Mouse (Mus musculus): ENCODE measurements around the gene Acsf3. TPM values are rescaled to one million over a fixed set of nuclear protein-coding genes. Genes with fewer than 3 reads are reported as not detected.

Gene Acsf3
- polyA plus RNA-seq, 1 experiment from 2014 or later = 17.8 TPM

GRCm38 (mm10) chr8:122849152-122849910 is 74.0 kb downstream of the Acsf3 start:
- DNase-seq (ENCODE audit: low spot score) = no peak
- 61% methylated on average over 7 of the region's 11 CpGs for WGBS
- Histone ChIP-seq H3K4me1 (peaks cover 51% of the 10 kb centered on the region), H3K27me3 (ENCODE audit: low read depth, poor library complexity, severe bottlenecking) (peaks cover 31% of the 10 kb centered on the region), H3K27ac (replicated peaks) (no peak overlapping the region), H3K9me3 (replicated peaks) (no peaks in the 10 kb centered on the region), H3K36me3 (no peaks in the 10 kb centered on the region), H3K4me3 (no peak overlapping the region)

- Histone ChIP-seq H3K9me3 (replicated peaks) (no peaks in the 10 kb centered on the region), H3K27me3 (ENCODE audit: low read depth, poor library complexity, severe bottlenecking) (peaks cover 31% of the 10 kb centered on the region), H3K4me1 (peaks cover 53% of the 10 kb centered on the region), H3K36me3 (no peaks in the 10 kb centered on the region), H3K4me3 (no peak overlapping the region), H3K27ac (replicated peaks) (0 out of 2 replicates have a peak overlapping the region, but pooled peaks have one; percentile 7)
- DNase-seq (ENCODE audit: low spot score) = no peak
- 67% methylated on average over 3 of the region's 3 CpGs for WGBS
Measured at GRCm38 (mm10) chr8:122850641-122851240, 75.5 kb downstream of the Acsf3 start.

GRCm38 (mm10) chr8:122851692-122852545 is 76.6 kb downstream of the Acsf3 start:
- 85% methylated on average over 12 of the region's 12 CpGs for WGBS
- Histone ChIP-seq H3K9me3 (replicated peaks) (no peaks in the 10 kb centered on the region), H3K4me3 (no peak overlapping the region), H3K27me3 (ENCODE audit: low read depth, poor library complexity, severe bottlenecking) (peaks cover 31% of the 10 kb centered on the region), H3K36me3 (no peaks in the 10 kb centered on the region), H3K27ac (replicated peaks) (no peak overlapping the region; the same call in 1 of the 2 replicates), H3K4me1 (peaks cover 52% of the 10 kb centered on the region)
- DNase-seq (ENCODE audit: low spot score) = no peak

GRCm38 (mm10) chr8:122852546-122852905 is 77.2 kb downstream of the Acsf3 start:
- 77% methylated on average over 1 of the region's 1 CpGs for WGBS
- Histone ChIP-seq H3K4me1 (peaks cover 52% of the 10 kb centered on the region), H3K4me3 (no peak overlapping the region), H3K9me3 (replicated peaks) (no peaks in the 10 kb centered on the region), H3K36me3 (no peaks in the 10 kb centered on the region), H3K27ac (replicated peaks) (no peak overlapping the region; the same call in 1 of the 2 replicates), H3K27me3 (ENCODE audit: low read depth, poor library complexity, severe bottlenecking) (peaks cover 31% of the 10 kb centered on the region)
- no peak for DNase-seq (ENCODE audit: low spot score)

- Histone ChIP-seq H3K4me3 (0 out of 2 replicates have a peak overlapping the region, but pooled peaks have one; percentile 23), H3K36me3 (no peaks in the 10 kb centered on the region), H3K27me3 (ENCODE audit: low read depth, poor library complexity, severe bottlenecking) (peaks cover 31% of the 10 kb centered on the region), H3K4me1 (peaks cover 46% of the 10 kb centered on the region), H3K27ac (replicated peaks) (peak overlapping the region; percentile 70), H3K9me3 (replicated peaks) (no peaks in the 10 kb centered on the region)
- WGBS = 18% methylated on average over 11 of the region's 11 CpGs
- peak; percentile 69 for DNase-seq (ENCODE audit: low spot score)
Measured at GRCm38 (mm10) chr8:122853340-122853771, 78.1 kb downstream of the Acsf3 start.

GRCm38 (mm10) chr8:122854388-122854787 is 79.1 kb downstream of the Acsf3 start:
- Histone ChIP-seq H3K4me1 (peaks cover 37% of the 10 kb centered on the region), H3K27ac (replicated peaks) (peak overlapping the region; percentile 70; the same call in 1 of the 2 replicates), H3K4me3 (no peak overlapping the region), H3K27me3 (ENCODE audit: low read depth, poor library complexity, severe bottlenecking) (peaks cover 20% of the 10 kb centered on the region), H3K36me3 (no peaks in the 10 kb centered on the region), H3K9me3 (replicated peaks) (no peaks in the 10 kb centered on the region)
- 80% methylated on average over 7 of the region's 7 CpGs for WGBS
- no peak for DNase-seq (ENCODE audit: low spot score)

GRCm38 (mm10) chr8:122855123-122855522 is 79.8 kb downstream of the Acsf3 start:
- no peak overlapping the region for H3K27ac ChIP-seq (replicated peaks)

GRCm38 (mm10) chr8:122856288-122856687 is 81.0 kb downstream of the Acsf3 start:
- no peak overlapping the region for H3K4me3 ChIP-seq
- H3K27ac ChIP-seq (replicated peaks) = no peak overlapping the region
- peaks cover 8% of the 10 kb centered on the region for H3K27me3 ChIP-seq (ENCODE audit: low read depth, poor library complexity, severe bottlenecking)
- H3K36me3 ChIP-seq = no peaks in the 10 kb centered on the region
- WGBS = 85% methylated on average over 8 of the region's 8 CpGs
- peaks cover 26% of the 10 kb centered on the region for H3K4me1 ChIP-seq
- DNase-seq (ENCODE audit: low spot score) = no peak
- no peaks in the 10 kb centered on the region for H3K9me3 ChIP-seq (replicated peaks)

More at GRCm38 (mm10) chr8:122855123-122855522, 79.8 kb downstream of the Acsf3 start:
- Histone ChIP-seq H3K36me3 (no peaks in the 10 kb centered on the region), H3K27me3 (ENCODE audit: low read depth, poor library complexity, severe bottlenecking) (peaks cover 14% of the 10 kb centered on the region; the same call in 1 of the 2 replicates), H3K4me1 (peaks cover 30% of the 10 kb centered on the region), H3K4me3 (no peak overlapping the region), H3K9me3 (replicated peaks) (no peaks in the 10 kb centered on the region)
- WGBS = 85% methylated on average over 4 of the region's 4 CpGs
- no peak for DNase-seq (ENCODE audit: low spot score)

GRCm38 (mm10) chr8:122859843-122860242 is 84.6 kb downstream of the Acsf3 start:
- Histone ChIP-seq H3K4me1 (peaks cover 7% of the 10 kb centered on the region), H3K27me3 (ENCODE audit: low read depth, poor library complexity, severe bottlenecking) (no peaks in the 10 kb centered on the region; the same call in 1 of the 2 replicates), H3K9me3 (replicated peaks) (peaks cover 9% of the 10 kb centered on the region), H3K36me3 (no peaks in the 10 kb centered on the region), H3K4me3 (no peak overlapping the region), H3K27ac (replicated peaks) (no peak overlapping the region)
- DNase-seq (ENCODE audit: low spot score) = no peak
- WGBS = 67% methylated on average over 13 of the region's 13 CpGs

GRCm38 (mm10) chr8:122864719-122865129 is 89.4 kb downstream of the Acsf3 start:
- Histone ChIP-seq H3K27ac (replicated peaks) (no peak overlapping the region), H3K27me3 (ENCODE audit: low read depth, poor library complexity, severe bottlenecking) (peaks cover 10% of the 10 kb centered on the region), H3K36me3 (no peaks in the 10 kb centered on the region), H3K4me1 (peaks cover 11% of the 10 kb centered on the region), H3K9me3 (replicated peaks) (peaks cover 23% of the 10 kb centered on the region), H3K4me3 (peak overlapping the region; percentile 43)
- 56% methylated on average over 26 of the region's 26 CpGs for WGBS
- no peak for DNase-seq (ENCODE audit: low spot score)

- H3K27ac ChIP-seq (replicated peaks) = no peak overlapping the region
- DNase-seq (ENCODE audit: low spot score) = peak; percentile 36
- 58% methylated on average over 10 of the region's 10 CpGs for WGBS
Measured at GRCm38 (mm10) chr8:122865441-122865840, 90.2 kb downstream of the Acsf3 start.

GRCm38 (mm10) chr8:122866231-122866630 is 90.9 kb downstream of the Acsf3 start:
- 82% methylated on average over 8 of the region's 8 CpGs for WGBS
- H3K27me3 ChIP-seq (ENCODE audit: low read depth, poor library complexity, severe bottlenecking) = peaks cover 18% of the 10 kb centered on the region
- H3K27ac ChIP-seq (replicated peaks) = no peak overlapping the region
- no peak overlapping the region for H3K4me3 ChIP-seq
- H3K9me3 ChIP-seq (replicated peaks) = peaks cover 23% of the 10 kb centered on the region
- H3K4me1 ChIP-seq = peaks cover 20% of the 10 kb centered on the region
- DNase-seq (ENCODE audit: low spot score) = no peak
- no peaks in the 10 kb centered on the region for H3K36me3 ChIP-seq

More at GRCm38 (mm10) chr8:122865441-122865840, 90.2 kb downstream of the Acsf3 start:
- H3K36me3 ChIP-seq = no peaks in the 10 kb centered on the region
- peak overlapping the region; percentile 43 for H3K4me3 ChIP-seq
- H3K27me3 ChIP-seq (ENCODE audit: low read depth, poor library complexity, severe bottlenecking) = peaks cover 17% of the 10 kb centered on the region
- H3K4me1 ChIP-seq = peaks cover 17% of the 10 kb centered on the region
- peaks cover 23% of the 10 kb centered on the region for H3K9me3 ChIP-seq (replicated peaks)

All from midbrain, embryonic 10.5 days (tissue).